Mouse (Mus musculus): ENCODE results near the gene Pros1.
A peak's percentile ranks its signal among the peaks of the same experiment; 100 is the strongest.

Gene Pros1

DNA sequence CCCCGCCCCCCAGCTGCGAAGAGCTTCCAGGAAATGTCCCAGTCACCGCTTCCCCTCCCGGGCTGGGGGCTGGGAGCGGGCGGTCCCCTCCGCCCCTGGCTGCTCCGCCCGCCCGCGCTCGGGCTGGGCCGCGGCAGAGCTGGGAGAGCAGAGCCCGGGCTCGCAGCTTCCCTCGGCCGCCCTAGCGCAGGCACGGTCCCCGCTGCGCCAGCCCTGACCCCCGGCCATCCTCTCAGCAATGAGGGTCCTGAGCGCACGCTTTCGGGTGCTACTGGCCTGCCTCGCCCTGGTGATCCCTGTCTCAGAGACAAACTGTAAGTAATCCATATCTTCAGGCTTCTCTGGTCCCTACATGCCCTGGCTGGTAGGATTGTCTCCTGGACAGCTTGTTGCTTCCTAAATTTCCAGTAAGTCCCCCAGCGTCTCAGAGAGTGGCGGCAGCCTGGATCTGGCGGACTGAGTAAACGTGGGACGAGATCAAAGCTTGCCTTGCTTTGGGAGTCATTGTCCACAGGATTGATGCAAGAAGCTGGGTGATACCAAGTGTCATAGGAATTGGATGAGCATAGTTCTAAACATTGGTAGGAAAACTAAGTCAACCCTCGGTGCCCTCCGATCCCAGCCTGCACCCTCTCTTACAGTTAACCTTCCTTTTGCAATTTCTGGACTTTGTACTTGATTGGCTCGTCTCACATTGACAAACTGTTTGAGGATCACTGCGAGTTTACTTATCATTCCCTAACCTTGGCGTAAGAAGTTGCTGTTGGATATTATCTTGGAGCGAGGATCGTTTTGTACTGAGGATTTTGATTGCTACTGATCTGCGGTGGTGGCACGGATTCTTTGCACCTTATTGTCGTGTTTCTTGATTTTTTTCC lies at the start of gene Pros1:
TSS of gene Pros1 (plus strand) at position 117 of the 878 bp plus-strand sequence.
- DNase-seq (ENCODE audit: low read depth, low spot score), result no peak

- DNase-seq (ENCODE audit: low read depth, low spot score), result no peak
Observed at GRCm38 (mm10) chr16:62804621-62805020, 49.5 kb upstream of the Pros1 start.

GRCm38 (mm10) chr16:62807249-62807979 lies 46.7 kb upstream of the Pros1 start:
- no peak for DNase-seq (ENCODE audit: low read depth, low spot score)

GRCm38 (mm10) chr16:62810855-62811254 lies 43.3 kb upstream of the Pros1 start:
- no peak for DNase-seq (ENCODE audit: low read depth, low spot score)

- DNase-seq (ENCODE audit: low read depth, low spot score), result no peak
Observed at GRCm38 (mm10) chr16:62813790-62814189, 40.3 kb upstream of the Pros1 start.

DNA sequence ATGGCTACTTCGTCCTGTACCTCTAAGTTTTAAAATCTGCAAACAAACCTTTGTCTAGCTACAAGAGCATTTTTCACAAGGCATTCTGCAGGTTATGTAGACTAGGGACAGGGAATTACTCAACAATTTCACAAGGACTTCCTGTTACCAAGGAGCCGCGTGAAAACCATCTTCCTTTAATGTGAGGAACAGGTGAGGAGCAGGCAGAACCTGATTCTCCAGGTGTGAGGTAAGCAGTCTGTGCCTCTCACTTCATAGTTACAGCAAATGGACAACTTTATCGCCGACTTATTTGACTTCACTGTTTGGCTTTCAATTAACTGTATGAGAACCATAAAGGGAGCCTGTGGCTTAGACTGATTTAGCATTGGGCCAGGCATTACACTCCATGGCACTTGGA lies 39.6 kb upstream of the Pros1 start, which contains the start of gene Stx19:
TSS of gene Stx19 (plus strand) at position 186 of the 400 bp plus-strand sequence.
- no peak for DNase-seq (ENCODE audit: low read depth, low spot score)

DNA sequence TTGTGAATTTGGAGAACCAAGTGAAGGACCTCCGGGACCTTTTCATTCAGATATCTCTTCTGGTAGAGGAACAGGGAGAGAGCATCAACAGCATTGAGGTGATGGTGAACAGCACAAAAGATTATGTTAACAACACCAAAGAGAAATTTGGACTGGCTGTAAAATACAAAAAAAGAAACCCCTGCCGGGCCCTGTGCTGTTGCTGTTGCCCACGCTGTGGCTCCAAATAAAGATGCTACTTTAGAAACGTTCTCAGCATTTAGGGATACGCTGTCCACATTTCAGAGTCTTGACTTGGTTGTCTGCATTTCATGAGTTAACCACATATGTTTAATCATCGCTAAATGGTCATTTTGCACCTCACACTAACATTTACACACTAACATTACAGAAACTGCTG lies 31.6 kb upstream of the Pros1 start:
- DNase-seq (ENCODE audit: low read depth, low spot score), result no peak

- peak; percentile 27 for DNase-seq (ENCODE audit: low read depth, low spot score)
Observed at GRCm38 (mm10) chr16:62826156-62827001, 27.7 kb upstream of the Pros1 start.

- no peak for DNase-seq (ENCODE audit: low read depth, low spot score)
Observed at GRCm38 (mm10) chr16:62832027-62832426, 22.1 kb upstream of the Pros1 start.

GRCm38 (mm10) chr16:62832481-62832880 lies 21.6 kb upstream of the Pros1 start:
- peak; percentile 22 for DNase-seq (ENCODE audit: low read depth, low spot score)

- DNase-seq (ENCODE audit: low read depth, low spot score), result peak; percentile 27
Observed at GRCm38 (mm10) chr16:62834016-62834735, 19.9 kb upstream of the Pros1 start.

- no peak for DNase-seq (ENCODE audit: low read depth, low spot score)
Observed at GRCm38 (mm10) chr16:62845341-62845740, 8.8 kb upstream of the Pros1 start.

DNA sequence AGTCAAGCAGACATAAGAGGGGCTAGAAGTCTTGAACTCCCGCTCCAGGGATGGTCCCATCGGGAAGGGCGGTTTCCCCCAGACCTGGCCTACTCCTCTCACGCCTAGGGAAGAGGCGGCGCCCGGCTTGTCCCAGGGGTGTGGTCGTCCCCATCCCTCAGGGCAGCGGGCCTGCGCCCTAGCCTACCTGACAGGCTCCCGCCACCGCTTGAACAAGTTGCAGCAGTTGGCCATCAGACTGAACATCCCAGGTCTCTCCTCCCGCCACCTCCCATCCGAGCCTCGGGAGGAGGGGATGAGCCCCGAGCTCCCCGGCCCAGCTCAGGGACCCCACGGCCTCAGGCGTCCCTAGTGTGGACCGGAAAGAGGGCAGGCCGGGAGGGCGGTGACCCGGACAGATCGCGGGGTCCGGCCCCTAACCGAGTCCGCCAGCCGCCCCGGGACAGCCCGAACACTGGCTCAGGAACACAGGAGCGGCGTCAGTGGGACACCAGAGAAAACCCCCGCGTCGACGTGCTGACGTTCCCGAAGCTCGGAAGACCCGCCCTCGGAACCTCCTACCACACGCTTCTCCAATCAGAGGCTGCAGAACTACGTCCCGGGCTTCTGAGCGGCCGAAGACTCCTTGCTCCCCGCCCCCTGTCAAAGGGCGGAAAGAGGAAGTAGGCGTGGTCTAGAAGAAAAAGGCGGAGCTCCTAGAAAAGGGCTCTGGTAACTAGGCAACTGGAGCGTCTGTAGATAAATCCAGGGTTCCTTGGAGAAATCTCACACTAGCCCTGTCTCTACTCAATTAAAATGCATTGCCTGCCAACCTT lies 7.4 kb upstream of the Pros1 start, which contains the start of gene Arl13b:
TSS of gene Arl13b (minus strand) at position 543 of the 815 bp plus-strand sequence.
- peak; percentile 90 for DNase-seq (ENCODE audit: low read depth, low spot score)

- no peak for DNase-seq (ENCODE audit: low read depth, low spot score)
Observed at GRCm38 (mm10) chr16:62852464-62853252, 1.4 kb upstream of the Pros1 start.

- DNase-seq (ENCODE audit: low read depth, low spot score), result no peak
Observed at GRCm38 (mm10) chr16:62853611-62854126, 438 bp upstream of the Pros1 start.

DNA sequence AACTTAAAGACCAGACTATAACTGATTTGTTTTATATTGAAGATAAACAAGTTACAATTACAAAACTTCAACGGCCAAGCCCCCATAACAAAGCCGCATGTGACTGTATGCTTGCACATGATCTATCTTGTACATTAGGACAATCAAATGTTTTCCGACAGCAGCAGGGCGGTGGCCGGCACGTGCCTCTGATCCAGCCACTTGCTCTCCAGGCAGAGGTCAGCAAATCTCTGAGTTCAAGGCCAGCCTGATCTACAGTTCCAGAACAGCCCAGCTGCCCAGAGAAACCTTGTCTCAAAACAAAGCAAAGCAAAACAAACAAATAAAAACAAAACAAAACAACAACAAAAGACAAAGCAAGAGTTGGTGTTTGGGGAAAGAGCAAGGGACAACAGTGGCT lies 1.3 kb downstream of the Pros1 start:
- DNase-seq (ENCODE audit: low read depth, low spot score), result no peak

DNA sequence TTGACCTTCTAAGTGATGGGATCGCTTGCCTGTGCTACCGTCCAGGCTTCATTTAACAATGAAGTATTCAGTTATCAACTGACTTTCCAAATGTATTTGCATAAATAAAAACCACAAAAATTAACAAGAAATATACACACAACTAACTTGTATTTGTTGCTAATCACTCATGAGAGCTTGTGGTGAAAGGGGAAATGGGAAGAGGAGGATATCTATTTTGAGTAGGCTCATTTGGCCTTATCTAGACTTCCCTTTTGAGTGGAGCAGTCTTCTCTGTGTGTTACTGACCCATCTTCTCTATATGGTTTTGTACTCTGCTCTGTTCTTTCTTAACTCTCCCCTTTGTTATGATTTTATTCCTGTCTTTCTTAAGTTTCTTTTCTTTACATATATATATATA lies 2.2 kb downstream of the Pros1 start:
- DNase-seq (ENCODE audit: low read depth, low spot score), result no peak

DNA sequence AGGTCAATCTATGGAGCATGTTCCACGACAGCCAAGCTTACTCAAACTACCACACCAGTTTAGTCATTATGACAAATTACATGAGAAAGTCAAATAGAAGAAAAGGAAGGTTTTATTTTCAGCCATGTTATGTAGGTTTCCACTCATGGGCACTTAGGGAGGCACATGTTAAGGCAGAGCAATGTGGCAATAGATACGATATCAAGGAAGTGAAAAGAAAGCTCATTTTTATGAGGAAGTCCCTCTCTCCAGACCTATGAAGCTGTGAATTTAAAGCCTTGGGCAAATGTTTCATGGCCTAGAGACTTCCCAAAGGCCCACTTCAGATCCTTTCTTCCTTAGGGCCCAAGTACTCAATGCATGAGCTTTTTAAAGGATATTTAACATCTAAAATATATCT lies 3.4 kb downstream of the Pros1 start:
- no peak for DNase-seq (ENCODE audit: low read depth, low spot score)

GRCm38 (mm10) chr16:62858018-62858417 lies 3.9 kb downstream of the Pros1 start:
- no peak for DNase-seq (ENCODE audit: low read depth, low spot score)
